Mouse (Mus musculus) bone marrow macrophage, adult 2 months (primary cell): ENCODE data around the gene Kat6b.

Experiments
- CTCF ChIP-seq: IDR thresholded peaks from 2 replicates; pipeline ENCODE4 v1.5.1; 2012; ENCODE audit warnings: low read depth, mild to moderate bottlenecking, low read length, moderate library complexity
- POLR2A ChIP-seq: IDR thresholded peaks from 2 replicates; pipeline ENCODE4 v1.6.1; 2012; ENCODE audit warnings: mild to moderate bottlenecking, low read depth, low read length, borderline replicate concordance

DNA sequence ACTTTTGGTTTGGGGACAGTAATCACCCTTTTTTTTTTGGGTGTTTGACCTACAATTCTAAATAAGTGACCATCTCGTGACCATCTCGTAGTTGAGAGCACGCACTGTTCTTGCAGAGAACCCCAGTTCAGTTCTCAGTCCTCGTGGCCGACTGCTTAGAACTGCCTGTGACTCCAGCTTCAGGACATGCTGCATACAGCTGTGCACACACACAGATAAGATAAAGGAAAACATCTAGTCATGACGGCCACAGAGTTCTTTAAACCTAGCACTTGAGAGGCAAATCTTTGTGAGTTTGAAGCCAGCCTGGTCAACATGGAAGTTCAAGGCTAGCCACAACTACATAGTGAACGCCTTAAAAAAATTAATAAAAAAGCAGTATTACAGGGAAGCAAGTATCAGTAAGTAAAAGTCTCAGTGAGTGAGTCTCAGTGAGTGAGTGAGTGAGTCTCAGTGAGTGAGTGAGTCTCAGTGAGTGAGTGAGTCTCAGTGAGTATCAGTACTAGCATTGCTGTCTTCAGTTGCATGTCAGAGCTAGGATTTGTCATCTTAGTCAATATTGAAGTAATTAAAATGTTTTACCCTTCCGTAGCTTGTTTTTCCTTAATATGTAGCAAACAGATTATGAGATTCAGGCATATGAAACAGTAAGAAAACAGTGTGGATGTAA is 80.3 kb downstream of the Kat6b start:
- TF ChIP-seq CTCF = no peak
- TF ChIP-seq POLR2A = no peak
